Mouse (Mus musculus): ENCODE measurements around the gene Farp2. TPM values are rescaled to one million over a fixed set of nuclear protein-coding genes. Genes with fewer than 3 reads are reported as not detected.
"Not testable (repeated sequence)": the region's sequence is repeated elsewhere in the genome, so short reads cannot be mapped to it uniquely, and the experiment has no call there.

Farp2 gene
- 4.6 and 5.0 TPM in 2 replicates for polyA plus RNA-seq (2015; fragmentation: Nextera tagmentation; extraction: Ambion mirVana)

DNA sequence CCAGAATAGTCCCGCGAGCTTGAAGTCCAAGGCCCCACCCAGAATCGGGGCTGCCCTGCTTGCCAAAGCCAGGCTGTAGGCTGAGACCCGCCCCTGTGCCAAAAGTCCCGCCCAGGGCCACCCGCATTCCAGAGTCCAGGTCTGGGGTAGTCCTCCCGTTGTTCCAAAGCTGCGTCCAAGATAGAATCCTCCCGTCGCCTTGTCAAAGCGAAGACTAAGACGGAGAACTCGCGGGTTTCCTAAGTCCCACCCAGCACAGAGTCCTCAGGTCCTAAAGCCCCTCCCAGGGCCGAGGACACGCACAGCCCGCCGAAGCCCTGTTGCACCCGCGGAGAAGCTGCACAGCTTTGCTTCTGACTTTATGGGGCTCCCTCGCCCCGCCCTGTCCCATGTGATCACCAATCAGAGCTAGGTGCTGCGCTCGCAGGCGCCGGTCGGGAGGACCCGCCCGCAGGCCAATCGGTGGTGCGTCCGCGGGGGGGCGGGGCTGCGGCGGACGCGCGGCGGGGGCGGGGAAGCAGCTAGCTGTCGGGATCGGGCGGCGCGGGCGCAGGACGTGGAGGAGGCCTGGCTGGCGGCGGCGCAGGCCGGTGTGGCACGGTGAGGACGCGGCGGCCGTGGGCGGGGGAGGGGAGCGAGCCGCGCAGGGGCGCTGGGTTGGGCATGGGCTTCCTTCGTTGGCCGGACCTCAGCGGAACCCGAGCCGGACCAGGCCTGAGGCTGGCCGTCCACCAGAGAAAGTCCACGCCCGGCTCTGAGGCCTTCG, at the start of gene Farp2:
Gene Farp2, plus strand, starts transcription at position 495 of the 766 bp plus-strand sequence.
- peaks cover 3% of the 10 kb centered on the region; the same call in 1 of the 2 replicates for H3K36me3 ChIP-seq (replicated peaks)
- H3K4me3 ChIP-seq, result peak within 1 kb of the TSS; percentile 58
- WGBS, result 1% methylated on average over 70 of the region's 71 CpGs
- ATAC-seq (replicated peaks), result peak; percentile 96
- peaks cover 15% of the 10 kb centered on the region for H3K4me1 ChIP-seq
- H3K27me3 ChIP-seq (replicated peaks), result no peaks in the 10 kb centered on the region
- peak within 1 kb of the TSS; percentile 75 for H3K4me2 ChIP-seq
- H3K9me3 ChIP-seq, result no peaks in the 10 kb centered on the region
- H3K27ac ChIP-seq, result peak within 1 kb of the TSS; percentile 69
- peak within 1 kb of the TSS; percentile 49 for H3K9ac ChIP-seq

DNA sequence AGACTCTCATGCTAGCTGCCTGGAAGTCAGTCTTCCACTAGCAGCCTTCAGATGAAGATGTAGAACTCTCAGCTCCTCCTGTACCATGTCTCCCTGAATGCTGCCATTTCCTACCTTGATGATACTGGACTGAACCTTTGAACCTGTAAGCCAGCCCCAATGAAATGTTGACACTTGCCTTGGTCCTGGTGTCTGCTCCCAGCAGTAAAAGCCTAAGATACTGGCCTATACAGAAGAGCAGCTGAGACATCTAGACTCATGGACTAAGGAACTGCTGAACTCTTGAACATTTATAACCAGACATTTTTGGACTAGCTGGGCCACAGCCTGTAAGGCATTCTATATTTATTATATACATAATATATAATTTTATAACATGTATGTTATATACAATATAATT, 46.8 kb upstream of the Farp2 start:
- H3K9me3 ChIP-seq, result no peaks in the 10 kb centered on the region
- no peak overlapping the region for H3K4me3 ChIP-seq
- H3K9ac ChIP-seq, result no peak overlapping the region
- H3K27me3 ChIP-seq (replicated peaks), result no peaks in the 10 kb centered on the region
- no peak overlapping the region for H3K27ac ChIP-seq
- ATAC-seq (replicated peaks), result no peak
- no peak overlapping the region for H3K4me2 ChIP-seq
- no peaks in the 10 kb centered on the region for H3K4me1 ChIP-seq
- no peaks in the 10 kb centered on the region for H3K36me3 ChIP-seq (replicated peaks)

DNA sequence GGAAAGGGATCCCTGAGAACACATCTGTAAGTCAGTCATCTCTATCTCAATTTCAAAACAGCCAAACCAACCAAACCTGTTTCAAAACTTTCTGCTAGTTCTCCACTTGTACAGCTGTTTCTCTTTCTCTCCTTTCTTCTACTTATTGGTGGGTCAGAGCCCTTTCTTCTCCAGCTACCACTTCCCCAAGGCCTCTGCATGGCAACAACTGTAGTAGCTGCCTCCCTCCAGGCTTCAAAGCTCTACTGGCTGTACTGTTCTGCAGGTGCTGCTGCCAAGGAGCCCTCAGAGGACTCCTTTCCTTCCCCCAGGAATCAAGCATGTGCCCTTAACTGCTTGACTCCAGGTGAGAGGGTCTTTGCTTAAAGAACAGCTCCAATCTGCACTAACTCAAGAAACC, 46.1 kb upstream of the Farp2 start:
- no peak overlapping the region for H3K27ac ChIP-seq
- no peaks in the 10 kb centered on the region for H3K9me3 ChIP-seq
- no peak overlapping the region for H3K4me3 ChIP-seq
- no peak overlapping the region for H3K4me2 ChIP-seq
- no peak overlapping the region for H3K9ac ChIP-seq
- H3K27me3 ChIP-seq (replicated peaks), result no peaks in the 10 kb centered on the region
- no peak for ATAC-seq (replicated peaks)
- H3K4me1 ChIP-seq, result no peaks in the 10 kb centered on the region
- no peaks in the 10 kb centered on the region for H3K36me3 ChIP-seq (replicated peaks)

DNA sequence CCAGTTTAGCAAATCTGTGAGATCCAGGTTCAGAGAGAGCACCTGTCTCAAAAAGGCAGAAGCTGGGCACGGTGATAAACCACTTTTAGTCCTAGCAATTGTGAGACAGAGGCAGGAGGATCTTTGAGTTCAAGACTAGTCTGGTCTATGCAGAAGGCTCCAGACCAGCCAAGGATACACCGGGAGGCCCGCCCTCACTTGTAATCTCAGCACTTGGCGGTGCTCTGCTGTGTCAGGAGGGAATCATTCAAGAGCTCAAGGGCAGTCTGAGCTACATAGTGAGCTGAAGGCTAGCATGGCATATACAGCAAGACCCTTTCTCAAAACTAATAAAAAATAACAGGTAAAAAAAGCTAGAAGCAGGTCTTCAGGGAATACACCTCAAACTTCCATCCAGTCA, 43.3 kb upstream of the Farp2 start:
- H3K9ac ChIP-seq, result no peak overlapping the region
- no peak overlapping the region for H3K4me2 ChIP-seq
- ATAC-seq (replicated peaks), result no peak
- no peaks in the 10 kb centered on the region for H3K9me3 ChIP-seq
- H3K27me3 ChIP-seq (replicated peaks), result no peaks in the 10 kb centered on the region
- H3K4me1 ChIP-seq, result no peaks in the 10 kb centered on the region
- no peak overlapping the region for H3K27ac ChIP-seq
- no peaks in the 10 kb centered on the region for H3K36me3 ChIP-seq (replicated peaks)
- WGBS, result 92% methylated on average over 4 of the region's 4 CpGs
- no peak overlapping the region for H3K4me3 ChIP-seq

DNA sequence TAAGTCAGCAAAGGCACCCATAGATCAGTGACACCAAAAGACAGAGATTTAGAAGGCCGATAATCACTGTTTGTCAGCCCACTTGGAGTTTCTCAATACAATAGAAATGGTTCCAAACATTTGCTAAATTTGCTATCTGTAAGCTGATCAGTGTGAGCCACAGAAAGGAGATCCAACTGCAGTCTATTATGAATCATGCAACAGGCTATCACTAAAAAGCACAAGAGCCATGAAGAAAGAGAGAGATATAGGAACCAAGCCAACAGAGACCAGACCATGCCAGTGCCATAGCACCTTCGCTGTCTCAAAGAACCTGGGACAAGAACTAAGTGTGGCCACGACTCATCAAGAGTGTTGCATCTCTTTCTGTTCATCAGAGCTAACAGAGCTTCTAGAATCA, 36.2 kb upstream of the Farp2 start:
- ATAC-seq (replicated peaks), result no peak
- 92% methylated on average over 3 of the region's 3 CpGs for WGBS
- Histone ChIP-seq H3K9me3 (no peaks in the 10 kb centered on the region), H3K36me3 (replicated peaks) (no peaks in the 10 kb centered on the region), H3K27me3 (replicated peaks) (no peaks in the 10 kb centered on the region), H3K4me3 (no peak overlapping the region), H3K9ac (no peak overlapping the region), H3K27ac (no peak overlapping the region), H3K4me1 (peaks cover 18% of the 10 kb centered on the region), H3K4me2 (no peak overlapping the region)

DNA sequence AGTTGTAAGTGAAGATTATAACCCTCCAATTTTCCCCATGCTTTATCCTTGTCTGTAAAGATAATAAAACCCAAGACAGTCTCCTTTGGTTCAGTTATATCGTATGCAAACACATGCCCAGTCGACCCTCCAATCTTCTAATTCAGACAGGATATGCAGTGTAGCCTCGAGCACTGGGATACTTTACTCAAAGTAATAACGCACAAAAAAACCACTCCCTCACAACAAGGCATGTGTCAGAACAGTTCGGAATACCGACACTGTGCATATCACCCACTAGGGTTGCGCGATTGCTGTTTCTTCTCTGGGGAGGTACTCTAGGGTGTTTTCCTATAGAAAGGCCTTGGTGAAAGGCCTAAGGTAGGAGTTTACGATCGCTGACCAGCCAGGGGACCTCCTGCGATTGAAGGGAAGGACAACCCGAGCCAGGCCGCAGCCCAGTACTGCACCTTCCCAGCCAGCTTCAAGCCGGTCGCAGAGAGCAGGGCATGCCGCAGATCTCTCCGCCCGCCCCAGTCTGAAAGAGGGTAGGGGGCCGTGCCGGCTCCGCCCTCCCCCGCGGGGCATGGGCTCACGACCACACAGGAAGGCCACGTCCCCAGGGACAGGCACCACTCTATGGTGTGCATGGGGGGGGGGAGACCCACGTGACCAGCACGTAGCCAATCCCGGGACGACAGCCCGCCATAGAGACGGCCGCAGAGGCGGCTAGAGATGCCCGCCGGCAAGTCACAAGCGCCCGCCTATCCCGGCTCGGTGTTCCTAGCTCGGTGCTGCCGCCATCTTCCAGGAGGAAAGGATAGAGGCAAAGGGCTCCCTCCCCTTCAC, 33.9 kb upstream of the Farp2 start:
- Histone ChIP-seq H3K4me1 (peaks cover 25% of the 10 kb centered on the region), H3K9ac (peak overlapping the region; percentile 78), H3K27me3 (replicated peaks) (no peaks in the 10 kb centered on the region), H3K4me3 (peak overlapping the region; percentile 64), H3K27ac (peak overlapping the region; percentile 96), H3K9me3 (no peaks in the 10 kb centered on the region), H3K36me3 (replicated peaks) (no peaks in the 10 kb centered on the region), H3K4me2 (peak overlapping the region; percentile 57)
- peak; percentile 97 for ATAC-seq (replicated peaks)
- WGBS, result under 1% methylated on average over 41 of the region's 41 CpGs

DNA sequence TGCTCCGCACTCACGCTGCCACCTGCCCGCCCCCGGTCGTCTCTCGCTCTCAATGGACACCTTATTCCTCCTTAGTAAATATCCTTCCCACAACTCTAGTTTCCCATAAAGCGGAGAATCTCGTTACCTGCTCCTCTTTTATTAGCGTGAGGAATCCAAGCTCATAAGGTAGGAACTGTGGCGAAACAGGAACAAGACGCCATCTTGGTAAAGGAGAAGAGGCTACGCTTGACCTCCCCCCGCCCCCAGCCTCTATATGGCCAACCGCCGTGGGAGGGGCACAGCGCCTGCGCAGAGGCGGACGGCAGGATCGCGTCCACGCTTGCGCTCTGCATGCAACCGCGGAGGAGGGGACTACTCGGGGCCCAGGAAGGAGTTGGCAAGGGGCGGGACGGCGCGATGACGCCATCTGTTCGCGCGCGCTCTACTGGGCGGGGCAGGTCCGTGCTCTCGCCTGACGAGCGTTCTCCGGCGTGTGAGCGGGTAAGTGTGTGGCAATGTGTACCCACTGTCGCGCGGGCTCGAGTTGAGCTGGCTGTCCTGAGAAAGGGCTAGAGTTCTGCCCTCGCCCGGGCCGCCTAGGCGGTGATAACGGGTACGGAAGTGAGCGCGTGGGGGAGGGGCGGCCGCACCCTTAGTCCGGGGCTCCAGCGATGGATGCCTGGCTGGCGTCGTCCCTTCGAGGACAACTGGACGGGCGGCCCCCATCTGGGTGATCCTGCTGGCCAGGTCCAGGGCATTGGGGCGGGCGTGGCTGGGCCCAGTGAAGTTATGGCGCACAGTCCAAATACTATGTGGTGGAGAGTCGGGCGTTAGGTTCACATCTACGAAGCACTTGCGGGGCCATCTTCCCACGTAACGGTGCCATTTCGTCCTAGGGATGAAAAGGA, 33.0 kb upstream of the Farp2 start, which contains the start of gene Hdlbp:
Gene Hdlbp, minus strand, starts transcription at position 230 of the 890 bp plus-strand sequence.
- peak; percentile 96 for ATAC-seq (replicated peaks)
- H3K36me3 ChIP-seq (replicated peaks), result no peaks in the 10 kb centered on the region
- peak within 1 kb of the TSS; percentile 64 for H3K4me3 ChIP-seq
- peak within 1 kb of the TSS; percentile 78 for H3K9ac ChIP-seq
- WGBS, result under 1% methylated on average over 74 of the region's 74 CpGs
- H3K9me3 ChIP-seq, result no peaks in the 10 kb centered on the region
- no peaks in the 10 kb centered on the region for H3K27me3 ChIP-seq (replicated peaks)
- peak within 1 kb of the TSS; percentile 64 for H3K4me2 ChIP-seq
- peaks cover 25% of the 10 kb centered on the region for H3K4me1 ChIP-seq
- H3K27ac ChIP-seq, result peak within 1 kb of the TSS; percentile 96

DNA sequence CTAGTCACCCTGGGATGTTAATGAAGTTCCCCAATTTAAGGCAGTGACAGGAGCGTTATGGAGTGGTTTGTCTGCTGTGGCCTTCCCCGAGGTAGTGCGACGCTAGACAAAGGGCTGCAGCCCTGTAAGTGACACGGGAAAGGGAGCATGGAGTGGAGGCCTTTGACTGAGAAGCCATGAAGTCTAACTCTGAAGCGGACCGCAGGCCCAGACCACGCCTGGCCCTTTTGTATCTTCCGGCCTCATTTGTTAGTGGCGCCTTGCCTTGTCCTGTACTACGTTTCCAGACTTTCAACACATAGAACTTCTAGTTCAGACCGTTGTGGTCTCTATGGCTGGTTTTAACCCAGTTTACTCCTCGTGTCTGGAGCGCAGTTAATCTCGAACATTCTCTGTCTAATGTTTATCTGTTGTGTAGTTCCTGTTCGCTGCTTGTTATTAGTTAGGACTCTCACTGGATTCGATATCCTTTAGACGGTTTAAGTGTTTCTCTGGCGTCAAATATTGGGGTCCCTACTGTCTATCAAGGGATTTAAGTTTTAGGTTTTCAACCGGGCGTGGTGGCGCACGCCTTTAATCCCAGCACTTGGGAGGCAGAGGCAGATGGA, 32.3 kb upstream of the Farp2 start:
- H3K4me2 ChIP-seq, result peak overlapping the region; percentile 64
- 7% methylated on average over 23 of the region's 23 CpGs for WGBS
- H3K9me3 ChIP-seq, result no peaks in the 10 kb centered on the region
- H3K4me1 ChIP-seq, result peaks cover 25% of the 10 kb centered on the region
- H3K9ac ChIP-seq, result peak overlapping the region; percentile 63
- no peaks in the 10 kb centered on the region for H3K27me3 ChIP-seq (replicated peaks)
- H3K36me3 ChIP-seq (replicated peaks), result no peaks in the 10 kb centered on the region
- peak overlapping the region; percentile 64 for H3K4me3 ChIP-seq
- H3K27ac ChIP-seq, result peak overlapping the region; percentile 96
- ATAC-seq (replicated peaks), result peak; percentile 0; the same call in 1 of the 2 replicates

DNA sequence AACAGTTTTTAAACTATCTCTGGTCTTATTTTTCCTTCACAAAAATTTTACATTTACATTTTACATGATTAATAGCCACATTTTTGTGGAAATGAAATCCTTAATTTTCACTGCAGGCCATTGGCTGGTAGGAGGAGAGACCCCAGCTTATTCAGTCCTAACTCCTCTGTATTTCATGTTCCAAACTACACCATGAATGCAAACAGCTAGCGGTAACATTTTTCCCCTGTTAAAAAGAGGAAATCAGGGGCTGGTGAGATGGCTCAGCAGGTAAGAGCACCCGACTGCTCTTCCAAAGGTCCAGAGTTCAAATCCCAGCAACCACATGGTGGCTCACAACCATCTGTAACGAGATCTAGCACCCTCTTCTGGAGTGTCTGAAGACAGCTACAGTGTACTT, 25.6 kb upstream of the Farp2 start:
- H3K27ac ChIP-seq; H3K9me3 ChIP-seq; H3K9ac ChIP-seq; H3K36me3 ChIP-seq (replicated peaks); H3K4me1 ChIP-seq; H3K4me2 ChIP-seq; H3K4me3 ChIP-seq; H3K27me3 ChIP-seq (replicated peaks); ATAC-seq (replicated peaks): not testable (repeated sequence)
- WGBS, result 91% methylated on average over 3 of the region's 3 CpGs

DNA sequence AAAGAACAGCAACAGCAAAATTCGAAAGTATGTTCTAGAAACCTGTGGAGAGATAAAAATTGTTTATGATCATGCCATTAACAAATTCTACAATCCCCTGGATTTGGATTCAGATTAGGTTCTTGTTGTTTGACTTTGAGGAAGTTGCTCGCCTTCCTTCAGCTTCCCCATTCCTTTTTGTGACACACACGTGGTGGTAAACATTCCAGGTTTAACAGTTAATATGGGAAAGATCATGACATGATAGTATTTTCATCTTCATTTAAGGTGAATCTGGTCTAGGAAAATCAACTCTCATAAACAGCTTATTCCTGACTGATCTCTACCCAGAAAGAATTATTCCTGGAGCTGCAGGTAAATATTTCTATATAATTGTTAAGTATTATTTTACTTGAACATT, 16.6 kb upstream of the Farp2 start:
- Histone ChIP-seq H3K4me3 (no peak overlapping the region), H3K36me3 (replicated peaks) (peaks cover 21% of the 10 kb centered on the region; the same call in 1 of the 2 replicates), H3K27me3 (replicated peaks) (no peaks in the 10 kb centered on the region), H3K9me3 (no peaks in the 10 kb centered on the region), H3K4me1 (no peaks in the 10 kb centered on the region), H3K4me2 (no peak overlapping the region), H3K9ac (no peak overlapping the region), H3K27ac (no peak overlapping the region)
- no peak for ATAC-seq (replicated peaks)
- WGBS, result 94% methylated on average over 3 of the region's 3 CpGs

DNA sequence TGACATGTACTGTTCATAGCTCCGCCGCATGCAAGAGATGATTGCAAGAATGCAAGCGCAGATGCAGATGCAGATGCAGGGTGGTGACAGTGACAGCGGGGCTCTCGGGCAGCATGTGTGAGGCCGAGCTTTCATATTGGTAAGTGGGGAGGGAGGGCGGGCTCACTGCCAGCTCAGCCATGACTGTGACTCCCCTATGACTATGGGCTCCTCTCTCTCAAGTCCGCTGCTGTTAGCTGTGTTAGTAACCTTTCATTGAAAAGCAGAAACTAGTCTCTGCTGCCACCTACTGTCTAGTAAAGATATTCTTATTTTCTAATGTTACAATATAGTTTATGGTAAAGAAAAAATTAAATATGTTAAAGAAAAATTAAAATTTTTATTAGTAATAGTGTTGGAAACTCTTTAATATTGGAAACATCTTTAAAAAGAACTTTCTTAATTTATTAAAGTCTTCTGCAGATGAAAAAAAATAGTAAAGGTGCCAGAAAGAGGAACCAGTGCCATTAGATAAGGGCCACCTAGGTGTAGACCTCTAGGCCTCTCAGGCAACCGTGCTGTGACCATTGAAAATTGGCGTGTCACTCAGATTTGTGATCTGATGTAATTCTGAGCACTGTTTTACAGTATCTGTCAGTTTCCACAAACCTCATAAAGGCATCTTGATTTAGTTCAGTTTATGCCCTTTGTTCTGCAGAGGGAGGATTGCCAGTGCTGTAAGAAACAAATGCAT, 4.8 kb upstream of the Farp2 start:
- no peaks in the 10 kb centered on the region for H3K27me3 ChIP-seq (replicated peaks)
- H3K9me3 ChIP-seq, result no peaks in the 10 kb centered on the region
- H3K36me3 ChIP-seq (replicated peaks), result peaks cover 27% of the 10 kb centered on the region
- H3K4me3 ChIP-seq, result no peak overlapping the region
- peaks cover 6% of the 10 kb centered on the region; the same call in 1 of the 2 replicates for H3K4me1 ChIP-seq
- H3K9ac ChIP-seq, result no peak overlapping the region
- ATAC-seq (replicated peaks), result 0 out of 2 replicates have a peak, but pooled peaks have one; percentile 34
- H3K4me2 ChIP-seq, result no peak overlapping the region
- no peak overlapping the region for H3K27ac ChIP-seq
- 57% methylated on average over 10 of the region's 10 CpGs for WGBS

All from midbrain, embryonic 15.5 days (tissue).